Mouse (Mus musculus) testis, adult 2 months (tissue): ENCODE data around the gene Tmbim1. TPM values are rescaled to one million over a fixed set of nuclear protein-coding genes. Genes with fewer than 3 reads are reported as not detected.

Source experiments
- H3K27ac ChIP-seq: fragments of 200-500 bp; 2 replicates; pipeline ENCODE4 v1.5.1; 2012; ENCODE audit warnings: low read depth, low read length; ENCODE audit not compliant: control insufficient read depth, insufficient read depth
- H3K27me3 ChIP-seq: fragments of 200-500 bp; 2 replicates; pipeline ENCODE4 v1.6.1; 2012; ENCODE audit warnings: mild to moderate bottlenecking, low read length, moderate library complexity; ENCODE audit not compliant: control insufficient read depth, insufficient read depth
- H3K36me3 ChIP-seq: fragments of 200-500 bp; 2 replicates; pipeline ENCODE4 v1.6.1; 2012; ENCODE audit warnings: mild to moderate bottlenecking, low read length; ENCODE audit not compliant: control insufficient read depth, insufficient read depth
- H3K4me1 ChIP-seq: fragments of 200-500 bp; 2 replicates; pipeline ENCODE4 v1.6.1; 2012; ENCODE audit warnings: low read length; ENCODE audit not compliant: control insufficient read depth, insufficient read depth
- H3K4me3 ChIP-seq: fragments of 200-500 bp; 2 replicates; pipeline ENCODE4 v1.5.1; 2012; ENCODE audit warnings: low read depth, mild to moderate bottlenecking, low read length, moderate library complexity, mixed read lengths; ENCODE audit not compliant: control insufficient read depth
- CTCF ChIP-seq: fragments of 200-500 bp; IDR thresholded peaks from 2 replicates; pipeline ENCODE4 v1.5.1; 2012; ENCODE audit warnings: low read depth, mild to moderate bottlenecking, inconsistent platforms, low read length, moderate library complexity; ENCODE audit not compliant: control insufficient read depth, insufficient read depth, insufficient replicate concordance
- POLR2A ChIP-seq: fragments of 200-500 bp; IDR thresholded peaks from 2 replicates; pipeline ENCODE4 v1.6.1; 2012; ENCODE audit warnings: low read depth, mild to moderate bottlenecking, inconsistent platforms, low read length, moderate library complexity; ENCODE audit not compliant: control insufficient read depth
- polyA plus RNA-seq: library from polyadenylated mRNA; depleted of rRNA; stranded (reverse); fragments of >200 nt; gene quantifications from 2 replicates; pipeline ENCODE4 v1.2.3, GENCODE M21; 2012

Gene Tmbim1
- polyA plus RNA-seq, 1 experiment = 6.3 TPM

GRCm38 (mm10) chr1:74280591-74281325 lies 24.7 kb downstream of the Tmbim1 start:
- TF ChIP-seq POLR2A (peak; percentile 93; the same call in 1 of the 2 replicates), CTCF (no peak)
- peak overlapping the region; percentile 86 for H3K4me3 ChIP-seq
- H3K27ac ChIP-seq = peak overlapping the region; percentile 91
- peaks cover 9% of the 10 kb centered on the region for H3K4me1 ChIP-seq
- H3K27me3 ChIP-seq = no peaks in the 10 kb centered on the region
- H3K36me3 ChIP-seq = peaks cover 14% of the 10 kb centered on the region

- Histone ChIP-seq H3K4me3 (peak overlapping the region; percentile 86), H3K27ac (no peak overlapping the region), H3K36me3 (peaks cover 14% of the 10 kb centered on the region), H3K27me3 (no peaks in the 10 kb centered on the region), H3K4me1 (peaks cover 5% of the 10 kb centered on the region)
- TF ChIP-seq CTCF = no peak
- peak; percentile 32; the same call in 1 of the 2 replicates for TF ChIP-seq POLR2A
These were observed 26.4 kb downstream of the Tmbim1 start for GRCm38 (mm10) chr1:74278988-74279387.

GRCm38 (mm10) chr1:74278538-74278937 lies 26.9 kb downstream of the Tmbim1 start, which contains the start of gene Gpbar1:
TSS of gene Gpbar1 (plus strand) at chr1:74278550.
- Histone ChIP-seq H3K4me1 (peaks cover 3% of the 10 kb centered on the region), H3K27me3 (no peaks in the 10 kb centered on the region), H3K27ac (no peak within 1 kb of the TSS), H3K36me3 (peaks cover 14% of the 10 kb centered on the region), H3K4me3 (peak within 1 kb of the TSS; percentile 86)
- TF ChIP-seq CTCF = no peak
- TF ChIP-seq POLR2A = no peak

- Histone ChIP-seq H3K4me3 (no peak overlapping the region; the same call in 1 of the 2 replicates), H3K4me1 (peaks cover 3% of the 10 kb centered on the region), H3K36me3 (peaks cover 13% of the 10 kb centered on the region), H3K27ac (no peak overlapping the region), H3K27me3 (no peaks in the 10 kb centered on the region)
- no peak for TF ChIP-seq POLR2A
- TF ChIP-seq CTCF = no peak
These were observed 27.4 kb downstream of the Tmbim1 start for GRCm38 (mm10) chr1:74277883-74278537.

- Histone ChIP-seq H3K27ac (no peak overlapping the region), H3K27me3 (no peaks in the 10 kb centered on the region), H3K36me3 (peaks cover 5% of the 10 kb centered on the region), H3K4me3 (no peak overlapping the region), H3K4me1 (peaks cover 3% of the 10 kb centered on the region)
- TF ChIP-seq POLR2A = no peak
- no peak for TF ChIP-seq CTCF
These were observed 28.4 kb downstream of the Tmbim1 start for GRCm38 (mm10) chr1:74277041-74277440.

- no peaks in the 10 kb centered on the region for H3K36me3 ChIP-seq
- H3K4me1 ChIP-seq = peaks cover 3% of the 10 kb centered on the region
- no peak overlapping the region for H3K27ac ChIP-seq
- H3K27me3 ChIP-seq = no peaks in the 10 kb centered on the region
- TF ChIP-seq POLR2A = no peak
- no peak for TF ChIP-seq CTCF
- H3K4me3 ChIP-seq = no peak overlapping the region
These were observed 30.4 kb downstream of the Tmbim1 start for GRCm38 (mm10) chr1:74275015-74275414.

GRCm38 (mm10) chr1:74271659-74272058 lies 33.8 kb downstream of the Tmbim1 start:
- Histone ChIP-seq H3K27ac (no peak overlapping the region), H3K4me3 (no peak overlapping the region), H3K4me1 (no peaks in the 10 kb centered on the region), H3K36me3 (no peaks in the 10 kb centered on the region; the same call in 1 of the 2 replicates), H3K27me3 (no peaks in the 10 kb centered on the region)
- TF ChIP-seq CTCF (no peak), POLR2A (no peak)

GRCm38 (mm10) chr1:74268750-74269149 lies 36.7 kb downstream of the Tmbim1 start:
- no peak for TF ChIP-seq POLR2A
- Histone ChIP-seq H3K4me3 (no peak overlapping the region), H3K27ac (no peak overlapping the region), H3K27me3 (no peaks in the 10 kb centered on the region), H3K36me3 (peaks cover 1% of the 10 kb centered on the region), H3K4me1 (no peaks in the 10 kb centered on the region)
